Mouse (Mus musculus): Measurements from ENCODE around the gene Mfn1. TPM values are rescaled to one million over a fixed set of nuclear protein-coding genes. Genes with fewer than 3 reads are reported as not detected.

Mfn1 gene
- polyA plus RNA-seq, 1 experiment = 101 TPM

DNA sequence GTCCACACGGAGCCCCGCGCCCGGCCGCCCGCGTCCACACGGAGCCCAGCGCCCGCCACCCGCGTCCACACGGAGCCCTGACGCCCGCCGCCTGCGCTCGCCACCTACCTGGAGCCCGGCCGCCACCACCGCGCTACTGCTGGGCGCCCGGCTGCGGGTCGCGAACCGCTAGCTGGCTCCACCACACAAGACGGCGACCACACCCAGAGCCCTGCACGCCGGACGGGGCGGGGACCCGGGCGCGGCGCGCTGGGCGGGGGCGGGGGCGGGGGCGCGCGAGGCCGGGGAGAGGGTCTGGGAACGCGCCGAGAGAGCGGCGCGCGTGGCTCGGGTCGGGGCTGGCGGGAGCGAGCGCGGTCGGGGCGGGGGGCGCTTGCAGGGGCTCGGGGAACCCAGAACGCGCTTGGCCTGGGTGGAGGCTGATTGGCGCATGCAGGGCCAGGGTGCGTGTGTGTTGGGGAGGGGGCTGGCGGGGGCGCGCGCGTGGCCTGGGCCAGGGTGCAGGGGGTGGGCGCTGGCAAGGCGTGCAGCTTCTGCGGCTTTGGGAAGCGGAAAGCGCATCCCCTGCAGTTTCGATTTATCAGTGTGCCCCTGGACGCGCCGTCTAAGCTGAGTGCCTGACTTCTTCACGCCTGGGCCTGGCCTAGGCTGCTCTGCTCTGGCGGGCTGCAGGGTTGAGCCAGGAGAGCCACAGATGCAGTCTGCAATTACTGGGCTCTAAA lies 87.2 kb downstream of the Mfn1 start, which contains the start of gene Gnb4:
TSS of gene Gnb4 (minus strand) at position 255 of the 722 bp plus-strand sequence.
- TF ChIP-seq CTCF (IDR thresholded peaks at IDR 0.05; ENCODE audit: extremely low read depth, insufficient read depth, low read length) (no peak), POLR2A (IDR thresholded peaks at IDR 0.05; ENCODE audit: extremely low read depth, insufficient read depth, low read length) (no peak)
- Histone ChIP-seq H3K4me3 (ENCODE audit: insufficient read depth, low read length) (peak within 1 kb of the TSS; percentile 43), H3K27ac (ENCODE audit: insufficient read depth, low read length) (no peak within 1 kb of the TSS; the same call in 1 of the 2 replicates), H3K4me1 (ENCODE audit: control insufficient read depth, insufficient read depth, low read length) (no peaks in the 10 kb centered on the region)

DNA sequence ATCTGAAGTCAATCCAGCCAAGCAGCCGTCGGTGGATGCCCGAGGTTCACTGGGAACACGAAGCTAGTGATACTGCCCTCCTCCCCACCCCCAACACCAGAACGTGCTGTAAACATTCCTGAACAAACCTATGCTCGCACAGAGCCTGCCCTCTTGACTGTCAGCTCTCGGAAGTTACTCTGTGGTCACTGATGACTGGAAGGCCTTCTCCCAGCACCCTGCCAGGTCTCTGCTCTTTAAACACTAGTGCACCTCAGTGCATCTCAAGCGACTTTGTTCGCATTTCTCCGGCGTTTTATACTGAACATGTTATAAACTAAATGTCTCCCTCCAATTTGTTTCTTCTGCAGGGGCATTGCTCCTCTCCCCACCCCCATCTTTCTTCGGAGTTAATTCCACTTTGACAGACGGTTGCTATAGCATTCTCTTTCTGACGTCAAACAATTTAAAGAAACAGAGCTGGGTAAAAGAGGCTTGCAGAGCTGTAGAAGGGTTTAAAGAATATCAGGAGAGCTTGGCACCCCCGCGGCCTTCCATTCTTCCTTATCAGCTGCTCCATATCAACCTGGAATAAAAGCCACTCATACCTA lies 87.9 kb downstream of the Mfn1 start:
- Histone ChIP-seq H3K27ac (ENCODE audit: insufficient read depth, low read length) (no peak overlapping the region), H3K4me3 (ENCODE audit: insufficient read depth, low read length) (peak overlapping the region; percentile 43), H3K4me1 (ENCODE audit: control insufficient read depth, insufficient read depth, low read length) (no peaks in the 10 kb centered on the region)
- TF ChIP-seq CTCF (IDR thresholded peaks at IDR 0.05; ENCODE audit: extremely low read depth, insufficient read depth, low read length) (no peak), POLR2A (IDR thresholded peaks at IDR 0.05; ENCODE audit: extremely low read depth, insufficient read depth, low read length) (no peak)

DNA sequence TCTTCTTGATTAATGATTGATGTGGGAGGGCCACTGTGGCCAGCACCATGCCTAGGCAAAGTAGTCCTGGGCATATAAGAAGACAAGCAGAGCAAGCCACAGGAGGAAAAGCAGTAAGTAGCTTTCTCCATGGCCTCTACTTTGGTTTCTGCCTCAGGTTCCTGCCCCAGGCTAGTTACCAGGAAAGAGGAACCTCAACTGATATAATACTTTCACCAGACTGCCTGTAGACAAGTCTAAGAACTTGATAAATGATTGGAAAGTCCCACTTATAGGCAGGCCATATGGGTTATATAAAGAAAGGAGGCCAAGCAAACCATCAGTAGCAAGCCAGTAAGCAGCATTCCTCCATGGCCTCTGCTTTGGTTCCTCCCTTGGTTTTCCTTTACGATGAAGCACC lies 92.4 kb downstream of the Mfn1 start:
- Histone ChIP-seq H3K4me1 (ENCODE audit: control insufficient read depth, insufficient read depth, low read length) (no peaks in the 10 kb centered on the region), H3K4me3 (ENCODE audit: insufficient read depth, low read length) (no peak overlapping the region), H3K27ac (ENCODE audit: insufficient read depth, low read length) (no peak overlapping the region)
- no peak for TF ChIP-seq POLR2A (IDR thresholded peaks at IDR 0.05; ENCODE audit: extremely low read depth, insufficient read depth, low read length)
- no peak for TF ChIP-seq CTCF (IDR thresholded peaks at IDR 0.05; ENCODE audit: extremely low read depth, insufficient read depth, low read length)

DNA sequence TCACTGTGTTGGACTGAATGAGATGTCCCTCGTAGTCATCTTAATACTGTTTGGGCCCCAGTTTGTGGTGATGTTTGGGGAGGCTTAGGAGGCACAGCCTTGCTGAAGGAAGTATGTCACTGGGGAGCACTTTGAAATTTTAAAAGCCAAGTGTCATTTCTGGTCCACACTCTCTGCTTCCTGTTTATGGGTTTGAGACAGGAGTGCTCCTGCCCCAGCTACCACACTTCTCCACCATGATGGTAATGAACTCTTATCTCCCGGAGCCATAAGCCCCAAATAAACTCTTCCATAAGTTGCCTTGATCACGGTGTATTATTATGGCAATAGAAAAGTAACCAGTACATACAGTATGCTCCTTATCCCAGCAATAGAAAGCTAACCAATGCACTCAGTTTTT lies 92.8 kb downstream of the Mfn1 start:
- TF ChIP-seq CTCF (IDR thresholded peaks at IDR 0.05; ENCODE audit: extremely low read depth, insufficient read depth, low read length) (no peak), POLR2A (IDR thresholded peaks at IDR 0.05; ENCODE audit: extremely low read depth, insufficient read depth, low read length) (no peak)
- Histone ChIP-seq H3K4me1 (ENCODE audit: control insufficient read depth, insufficient read depth, low read length) (no peaks in the 10 kb centered on the region), H3K27ac (ENCODE audit: insufficient read depth, low read length) (no peak overlapping the region)

DNA sequence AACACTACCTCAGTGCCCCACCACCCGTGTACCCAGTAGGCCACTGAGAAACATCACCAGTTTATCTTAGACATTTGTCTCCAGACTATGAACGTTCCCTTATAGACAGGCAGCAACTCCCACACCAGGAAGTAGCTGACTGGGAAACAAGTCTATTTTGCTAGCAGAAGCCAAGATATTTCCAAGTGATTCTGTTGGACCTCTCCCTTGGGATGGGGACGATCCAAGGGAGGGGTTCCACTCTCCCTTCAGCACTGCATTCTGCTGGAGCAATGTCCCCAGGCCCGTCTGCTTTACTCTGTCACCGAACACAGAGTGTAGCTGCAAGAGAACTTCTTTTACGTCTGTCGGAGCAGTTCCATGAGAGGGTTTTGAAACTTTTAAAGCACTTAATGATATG lies 98.9 kb downstream of the Mfn1 start:
- no peak overlapping the region for H3K27ac ChIP-seq (ENCODE audit: insufficient read depth, low read length)
- H3K4me1 ChIP-seq (ENCODE audit: control insufficient read depth, insufficient read depth, low read length) = no peaks in the 10 kb centered on the region
- H3K4me3 ChIP-seq (ENCODE audit: insufficient read depth, low read length) = no peak overlapping the region
- TF ChIP-seq POLR2A (IDR thresholded peaks at IDR 0.05; ENCODE audit: extremely low read depth, insufficient read depth, low read length) (no peak), CTCF (IDR thresholded peaks at IDR 0.05; ENCODE audit: extremely low read depth, insufficient read depth, low read length) (no peak)

More for the DNA sequence above, 92.8 kb downstream of the Mfn1 start:
- no peak overlapping the region for H3K4me3 ChIP-seq (ENCODE audit: insufficient read depth, low read length)

Other genes with a start within 250 kb of the Mfn1 start
- 44.9 and 47.5 TPM in 2 replicates for gene Zmat3, start 163.5 kb upstream of the Mfn1 start, polyA plus RNA-seq (2012; rRNA removed)
- gene Pik3ca, start 131.8 kb upstream of the Mfn1 start, polyA plus RNA-seq (2012; rRNA removed) = 20.3 and 23.1 TPM in 2 replicates
- not detected in 2 replicates for gene Kcnmb3, start 37.2 kb upstream of the Mfn1 start, polyA plus RNA-seq (2012; rRNA removed)
- 52.0 and 52.8 TPM in 2 replicates for gene Zfp639, start 19.2 kb upstream of the Mfn1 start, polyA plus RNA-seq (2012; rRNA removed)
- gene Gnb4, start 87.1 kb downstream of the Mfn1 start, polyA plus RNA-seq (2012; rRNA removed) = 37.4 and 46.6 TPM in 2 replicates
- gene Actl6a, start 176.8 kb downstream of the Mfn1 start, polyA plus RNA-seq (2012; rRNA removed) = 17.7 and 17.9 TPM in 2 replicates
- gene Ndufb5, start 207.5 kb downstream of the Mfn1 start, polyA plus RNA-seq (2012; rRNA removed) = 321 and 333 TPM in 2 replicates
- 12.7 and 12.8 TPM in 2 replicates for gene Mrpl47, start 208.1 kb downstream of the Mfn1 start, polyA plus RNA-seq (2012; rRNA removed)